Mouse (Mus musculus): ENCODE data around the gene F2rl1. TPM values are rescaled to one million over a fixed set of nuclear protein-coding genes. Genes with fewer than 3 reads are reported as not detected.

The F2rl1 gene
- polyA plus RNA-seq, 2 experiments, result 4.0 to 6.8 TPM

DNA sequence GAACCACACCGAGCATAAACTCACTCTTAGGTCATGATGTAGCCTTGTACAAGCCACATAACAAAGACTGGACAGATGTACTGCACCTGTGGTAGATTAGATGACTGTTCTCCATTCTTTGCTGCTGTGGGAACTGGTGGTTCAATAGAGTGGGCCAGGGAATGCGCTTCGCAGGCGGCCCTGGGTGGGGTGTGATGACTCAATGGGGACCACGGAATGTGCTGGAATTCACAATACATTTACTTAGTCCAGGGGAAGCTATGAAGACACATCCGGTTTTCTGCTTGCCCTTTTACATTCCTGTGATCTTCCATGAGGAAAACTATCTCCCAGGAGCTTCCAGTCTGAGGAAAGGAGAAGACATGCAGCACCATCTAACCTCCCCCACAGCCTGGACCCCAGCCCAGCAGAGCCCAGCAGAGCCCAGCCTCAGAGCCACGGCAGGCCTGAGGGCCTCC lies 20.7 kb upstream of the F2rl1 start:
- H3K4me2 ChIP-seq (replicated peaks; ENCODE audit: low read depth, low read length, severe bottlenecking), result no peak overlapping the region
- 54% methylated on average over 7 of the region's 7 CpGs for WGBS
- H3K36me3 ChIP-seq (ENCODE audit: control insufficient read depth, insufficient read depth, low read length), result no peaks in the 10 kb centered on the region
- H3K4me1 ChIP-seq (ENCODE audit: control insufficient read depth, insufficient read depth, low read length), result peaks cover 24% of the 10 kb centered on the region
- H3K9ac ChIP-seq (ENCODE audit: low read depth, low read length, severe bottlenecking), result no peak overlapping the region
- H3K9me3 ChIP-seq (ENCODE audit: control insufficient read depth, low read length), result no peaks in the 10 kb centered on the region
- peak overlapping the region; percentile 50 for H3K27ac ChIP-seq (replicated peaks; ENCODE audit: low read depth, low read length)
- no peaks in the 10 kb centered on the region for H3K27me3 ChIP-seq (ENCODE audit: control insufficient read depth, insufficient read depth, low read length)
- ATAC-seq (ENCODE audit: low FRiP score, low read depth) (peak; percentile 78), DNase-seq (ENCODE audit: low spot score) (peak; percentile 54)
- H3K4me3 ChIP-seq (replicated peaks; ENCODE audit: low read length), result no peak overlapping the region
- no peak for TF ChIP-seq POLR2A (IDR thresholded peaks at IDR 0.05; ENCODE audit: borderline replicate concordance, extremely low read depth, insufficient read depth, insufficient read length)

DNA sequence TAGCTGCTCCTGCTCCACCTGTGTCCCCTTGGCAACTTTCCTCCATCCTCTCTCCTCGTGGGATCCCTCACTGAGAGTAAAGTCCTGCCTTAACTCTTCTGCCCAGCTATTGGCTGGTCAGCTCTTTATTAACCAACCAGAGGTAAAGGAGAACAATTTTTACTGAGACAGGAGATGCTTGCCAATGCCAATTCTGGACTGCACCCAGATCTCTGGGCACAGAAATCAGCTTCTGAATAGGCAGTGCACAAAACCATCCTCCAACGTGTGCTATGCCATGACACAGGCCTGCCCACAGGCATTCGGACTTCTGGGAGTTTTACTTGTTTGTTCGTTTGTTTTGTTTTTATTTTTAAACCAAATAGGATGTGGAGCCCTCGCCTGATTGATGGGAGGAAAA lies 13.0 kb upstream of the F2rl1 start:
- Histone ChIP-seq H3K4me2 (replicated peaks; ENCODE audit: low read depth, low read length, severe bottlenecking) (no peak overlapping the region), H3K36me3 (ENCODE audit: control insufficient read depth, insufficient read depth, low read length) (no peaks in the 10 kb centered on the region), H3K27me3 (ENCODE audit: control insufficient read depth, insufficient read depth, low read length) (no peaks in the 10 kb centered on the region), H3K27ac (replicated peaks; ENCODE audit: low read depth, low read length) (no peak overlapping the region), H3K9me3 (ENCODE audit: control insufficient read depth, low read length) (no peaks in the 10 kb centered on the region), H3K4me1 (ENCODE audit: control insufficient read depth, insufficient read depth, low read length) (peaks cover 21% of the 10 kb centered on the region), H3K4me3 (replicated peaks; ENCODE audit: low read length) (no peak overlapping the region), H3K9ac (ENCODE audit: low read depth, low read length, severe bottlenecking) (no peak overlapping the region)
- 64% methylated on average over 5 of the region's 5 CpGs for WGBS
- no peak for DNase-seq (ENCODE audit: low spot score)
- TF ChIP-seq POLR2A (IDR thresholded peaks at IDR 0.05; ENCODE audit: borderline replicate concordance, extremely low read depth, insufficient read depth, insufficient read length), result no peak
- no peak for ATAC-seq (ENCODE audit: low FRiP score, low read depth)

DNA sequence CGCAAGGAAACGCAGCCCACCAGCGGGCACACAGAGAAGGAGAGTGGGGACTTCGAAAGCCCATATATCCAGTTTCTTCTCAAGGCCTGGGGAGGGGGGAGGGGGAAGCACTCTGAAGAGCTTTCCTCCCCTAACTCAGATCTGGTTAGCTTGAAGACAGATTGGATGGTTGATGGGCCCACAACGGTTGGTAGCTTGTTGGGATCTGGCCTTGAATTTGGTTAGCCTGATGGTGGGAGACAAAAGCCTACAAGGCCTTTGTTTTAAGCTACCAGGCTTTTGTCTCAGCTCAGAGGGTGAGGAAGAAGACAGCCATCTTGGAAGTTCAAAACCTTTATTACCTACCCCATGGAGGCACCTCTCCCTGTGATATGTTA lies 11.1 kb upstream of the F2rl1 start:
- Histone ChIP-seq H3K4me3 (replicated peaks; ENCODE audit: low read length) (no peak overlapping the region), H3K9me3 (ENCODE audit: control insufficient read depth, low read length) (no peaks in the 10 kb centered on the region), H3K9ac (ENCODE audit: low read depth, low read length, severe bottlenecking) (no peak overlapping the region), H3K36me3 (ENCODE audit: control insufficient read depth, insufficient read depth, low read length) (no peaks in the 10 kb centered on the region), H3K4me1 (ENCODE audit: control insufficient read depth, insufficient read depth, low read length) (peaks cover 23% of the 10 kb centered on the region), H3K27ac (replicated peaks; ENCODE audit: low read depth, low read length) (no peak overlapping the region), H3K4me2 (replicated peaks; ENCODE audit: low read depth, low read length, severe bottlenecking) (no peak overlapping the region), H3K27me3 (ENCODE audit: control insufficient read depth, insufficient read depth, low read length) (no peaks in the 10 kb centered on the region)
- ATAC-seq (ENCODE audit: low FRiP score, low read depth) (no peak), DNase-seq (ENCODE audit: low spot score) (no peak)
- TF ChIP-seq POLR2A (IDR thresholded peaks at IDR 0.05; ENCODE audit: borderline replicate concordance, extremely low read depth, insufficient read depth, insufficient read length), result no peak
- WGBS, result 26% methylated on average over 5 of the region's 5 CpGs

- DNase-seq (ENCODE audit: low spot score), result peak; percentile 69
Observed at GRCm38 (mm10) chr13:95535461-95536116, 10.6 kb upstream of the F2rl1 start.

GRCm38 (mm10) chr13:95535026-95535425 lies 10.0 kb upstream of the F2rl1 start:
- peak overlapping the region; percentile 36; the same call in 1 of the 2 replicates for H3K4me2 ChIP-seq (replicated peaks; ENCODE audit: low read depth, low read length, severe bottlenecking)

More at GRCm38 (mm10) chr13:95535461-95536116, 10.6 kb upstream of the F2rl1 start:
- no peak overlapping the region for H3K4me3 ChIP-seq (replicated peaks; ENCODE audit: low read length)
- no peak for TF ChIP-seq POLR2A (IDR thresholded peaks at IDR 0.05; ENCODE audit: borderline replicate concordance, extremely low read depth, insufficient read depth, insufficient read length)
- H3K4me1 ChIP-seq (ENCODE audit: control insufficient read depth, insufficient read depth, low read length), result peaks cover 23% of the 10 kb centered on the region
- whole genome bisulfite sequencing, result 6% methylated on average over 11 of the region's 11 CpGs
- peak; percentile 50; the same call in 1 of the 2 replicates for ATAC-seq (ENCODE audit: low FRiP score, low read depth)
- peak overlapping the region; percentile 3; the same call in 1 of the 2 replicates for H3K4me2 ChIP-seq (replicated peaks; ENCODE audit: low read depth, low read length, severe bottlenecking)
- no peaks in the 10 kb centered on the region for H3K9me3 ChIP-seq (ENCODE audit: control insufficient read depth, low read length)
- no peak overlapping the region for H3K9ac ChIP-seq (ENCODE audit: low read depth, low read length, severe bottlenecking)
- H3K27me3 ChIP-seq (ENCODE audit: control insufficient read depth, insufficient read depth, low read length), result no peaks in the 10 kb centered on the region
- H3K36me3 ChIP-seq (ENCODE audit: control insufficient read depth, insufficient read depth, low read length), result no peaks in the 10 kb centered on the region
- no peak overlapping the region for H3K27ac ChIP-seq (replicated peaks; ENCODE audit: low read depth, low read length)

More at GRCm38 (mm10) chr13:95535026-95535425, 10.0 kb upstream of the F2rl1 start:
- H3K27ac ChIP-seq (replicated peaks; ENCODE audit: low read depth, low read length), result no peak overlapping the region
- DNase-seq (ENCODE audit: low spot score), result peak; percentile 53
- H3K9ac ChIP-seq (ENCODE audit: low read depth, low read length, severe bottlenecking), result no peak overlapping the region
- TF ChIP-seq POLR2A (IDR thresholded peaks at IDR 0.05; ENCODE audit: borderline replicate concordance, extremely low read depth, insufficient read depth, insufficient read length), result no peak
- H3K27me3 ChIP-seq (ENCODE audit: control insufficient read depth, insufficient read depth, low read length), result no peaks in the 10 kb centered on the region
- peaks cover 23% of the 10 kb centered on the region for H3K4me1 ChIP-seq (ENCODE audit: control insufficient read depth, insufficient read depth, low read length)
- H3K9me3 ChIP-seq (ENCODE audit: control insufficient read depth, low read length), result no peaks in the 10 kb centered on the region
- 0 out of 2 replicates have a peak, but pooled peaks have one; percentile 48 for ATAC-seq (ENCODE audit: low FRiP score, low read depth)
- WGBS, result 9% methylated on average over 6 of the region's 6 CpGs
- H3K4me3 ChIP-seq (replicated peaks; ENCODE audit: low read length), result no peak overlapping the region
- no peaks in the 10 kb centered on the region for H3K36me3 ChIP-seq (ENCODE audit: control insufficient read depth, insufficient read depth, low read length)
